Mouse (Mus musculus): ENCODE data around the gene Pigu. TPM values are rescaled to one million over a fixed set of nuclear protein-coding genes. Genes with fewer than 3 reads are reported as not detected.

Pigu gene
- polyA plus RNA-seq, 1 experiment, result 26.2 TPM

GRCm38 (mm10) chr2:155386534-155386899, 29.3 kb upstream of the Pigu start:
- TF ChIP-seq CTCF (IDR thresholded peaks at IDR 0.05; ENCODE audit: extremely low read depth, insufficient read length, insufficient replicate concordance, low read depth, low read length) (no peak), POLR2A (IDR thresholded peaks at IDR 0.05; ENCODE audit: low read depth, low read length) (no peak)
- Histone ChIP-seq H3K36me3 (ENCODE audit: control insufficient read depth, insufficient read depth, low read length) (peaks cover 36% of the 10 kb centered on the region), H3K27ac (ENCODE audit: insufficient read depth, low read depth, low read length) (no peak overlapping the region), H3K4me3 (ENCODE audit: low read depth, low read length) (no peak overlapping the region), H3K27me3 (ENCODE audit: control insufficient read depth, insufficient read depth, low read length) (no peaks in the 10 kb centered on the region), H3K4me1 (ENCODE audit: control insufficient read depth, insufficient read depth, insufficient read length, low read length) (peaks cover 4% of the 10 kb centered on the region; the same call in 1 of the 2 replicates)
- WGBS, result 32% methylated on average over 27 of the region's 27 CpGs

GRCm38 (mm10) chr2:155385731-155386533, 28.7 kb upstream of the Pigu start:
- H3K4me3 ChIP-seq (ENCODE audit: low read depth, low read length), result no peak overlapping the region
- H3K27ac ChIP-seq (ENCODE audit: insufficient read depth, low read depth, low read length), result no peak overlapping the region
- 63% methylated on average over 18 of the region's 18 CpGs for WGBS
- TF ChIP-seq POLR2A (IDR thresholded peaks at IDR 0.05; ENCODE audit: low read depth, low read length), result no peak
- TF ChIP-seq CTCF (IDR thresholded peaks at IDR 0.05; ENCODE audit: extremely low read depth, insufficient read length, insufficient replicate concordance, low read depth, low read length), result no peak
- H3K36me3 ChIP-seq (ENCODE audit: control insufficient read depth, insufficient read depth, low read length), result peaks cover 31% of the 10 kb centered on the region
- peaks cover 4% of the 10 kb centered on the region; the same call in 1 of the 2 replicates for H3K4me1 ChIP-seq (ENCODE audit: control insufficient read depth, insufficient read depth, insufficient read length, low read length)
- no peaks in the 10 kb centered on the region for H3K27me3 ChIP-seq (ENCODE audit: control insufficient read depth, insufficient read depth, low read length)

- peaks cover 4% of the 10 kb centered on the region; the same call in 1 of the 2 replicates for H3K4me1 ChIP-seq (ENCODE audit: control insufficient read depth, insufficient read depth, insufficient read length, low read length)
- H3K27ac ChIP-seq (ENCODE audit: insufficient read depth, low read depth, low read length), result no peak overlapping the region
- peaks cover 28% of the 10 kb centered on the region for H3K36me3 ChIP-seq (ENCODE audit: control insufficient read depth, insufficient read depth, low read length)
- 15% methylated on average over 7 of the region's 7 CpGs for WGBS
- H3K4me3 ChIP-seq (ENCODE audit: low read depth, low read length), result no peak overlapping the region
- H3K27me3 ChIP-seq (ENCODE audit: control insufficient read depth, insufficient read depth, low read length), result no peaks in the 10 kb centered on the region
- TF ChIP-seq CTCF (IDR thresholded peaks at IDR 0.05; ENCODE audit: extremely low read depth, insufficient read length, insufficient replicate concordance, low read depth, low read length) (peak; percentile 86), POLR2A (IDR thresholded peaks at IDR 0.05; ENCODE audit: low read depth, low read length) (no peak)
These were observed 27.9 kb upstream of the Pigu start for GRCm38 (mm10) chr2:155385090-155385489.

DNA sequence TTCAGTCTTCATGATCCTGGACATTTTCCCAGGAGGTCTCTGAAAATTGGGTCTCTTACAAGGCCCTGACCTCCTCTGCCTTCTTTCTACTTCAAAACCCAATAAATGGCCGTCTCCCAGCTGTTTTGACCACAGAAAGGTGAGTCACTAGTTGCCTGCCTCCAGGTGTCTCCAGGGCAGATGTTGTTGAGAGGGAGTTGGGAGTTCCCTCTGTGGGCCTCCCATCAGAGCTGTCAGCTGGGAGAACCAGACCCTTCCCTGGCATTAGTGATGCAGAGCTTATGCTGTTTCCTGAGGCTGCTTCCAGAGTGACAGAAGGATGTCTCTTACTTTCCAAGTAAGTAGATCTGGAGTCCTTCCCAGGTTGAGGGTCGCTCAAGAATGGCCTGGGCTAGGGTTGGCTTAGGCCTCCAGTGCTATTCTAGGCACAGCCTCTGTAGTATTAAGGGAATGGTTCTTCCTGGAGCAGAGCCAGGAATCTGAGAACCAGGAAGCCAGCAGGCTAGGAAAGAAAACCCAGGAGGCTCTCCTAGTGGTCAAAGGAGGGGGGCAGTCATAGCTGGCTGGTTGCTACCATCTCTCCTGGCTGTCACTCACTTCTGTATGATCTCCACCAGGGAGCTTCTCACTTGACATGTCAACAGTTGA, 25.7 kb upstream of the Pigu start:
- H3K27ac ChIP-seq (ENCODE audit: insufficient read depth, low read depth, low read length), result peak overlapping the region; percentile 94
- H3K27me3 ChIP-seq (ENCODE audit: control insufficient read depth, insufficient read depth, low read length), result no peaks in the 10 kb centered on the region
- peaks cover 4% of the 10 kb centered on the region; the same call in 1 of the 2 replicates for H3K4me1 ChIP-seq (ENCODE audit: control insufficient read depth, insufficient read depth, insufficient read length, low read length)
- H3K4me3 ChIP-seq (ENCODE audit: low read depth, low read length), result peak overlapping the region; percentile 28; the same call in 1 of the 2 replicates
- TF ChIP-seq CTCF (IDR thresholded peaks at IDR 0.05; ENCODE audit: extremely low read depth, insufficient read length, insufficient replicate concordance, low read depth, low read length) (no peak), POLR2A (IDR thresholded peaks at IDR 0.05; ENCODE audit: low read depth, low read length) (no peak)
- WGBS, result 29% methylated on average over 2 of the region's 2 CpGs
- H3K36me3 ChIP-seq (ENCODE audit: control insufficient read depth, insufficient read depth, low read length), result peaks cover 12% of the 10 kb centered on the region

- H3K36me3 ChIP-seq (ENCODE audit: control insufficient read depth, insufficient read depth, low read length), result peaks cover 7% of the 10 kb centered on the region
- H3K4me3 ChIP-seq (ENCODE audit: low read depth, low read length), result peak overlapping the region; percentile 76
- H3K27me3 ChIP-seq (ENCODE audit: control insufficient read depth, insufficient read depth, low read length), result no peaks in the 10 kb centered on the region
- peaks cover 4% of the 10 kb centered on the region; the same call in 1 of the 2 replicates for H3K4me1 ChIP-seq (ENCODE audit: control insufficient read depth, insufficient read depth, insufficient read length, low read length)
- H3K27ac ChIP-seq (ENCODE audit: insufficient read depth, low read depth, low read length), result peak overlapping the region; percentile 94
- WGBS, result 23% methylated on average over 6 of the region's 6 CpGs
- TF ChIP-seq CTCF (IDR thresholded peaks at IDR 0.05; ENCODE audit: extremely low read depth, insufficient read length, insufficient replicate concordance, low read depth, low read length) (no peak), POLR2A (IDR thresholded peaks at IDR 0.05; ENCODE audit: low read depth, low read length) (no peak)
These were observed 25.1 kb upstream of the Pigu start for GRCm38 (mm10) chr2:155382332-155382700.

GRCm38 (mm10) chr2:155381643-155382331, 24.6 kb upstream of the Pigu start:
- H3K27me3 ChIP-seq (ENCODE audit: control insufficient read depth, insufficient read depth, low read length), result no peaks in the 10 kb centered on the region
- peaks cover 4% of the 10 kb centered on the region; the same call in 1 of the 2 replicates for H3K4me1 ChIP-seq (ENCODE audit: control insufficient read depth, insufficient read depth, insufficient read length, low read length)
- WGBS, result under 1% methylated on average over 68 of the region's 68 CpGs
- H3K36me3 ChIP-seq (ENCODE audit: control insufficient read depth, insufficient read depth, low read length), result peaks cover 4% of the 10 kb centered on the region; the same call in 1 of the 2 replicates
- peak overlapping the region; percentile 94 for H3K27ac ChIP-seq (ENCODE audit: insufficient read depth, low read depth, low read length)
- H3K4me3 ChIP-seq (ENCODE audit: low read depth, low read length), result peak overlapping the region; percentile 76
- peak; percentile 80 for TF ChIP-seq POLR2A (IDR thresholded peaks at IDR 0.05; ENCODE audit: low read depth, low read length)
- no peak for TF ChIP-seq CTCF (IDR thresholded peaks at IDR 0.05; ENCODE audit: extremely low read depth, insufficient read length, insufficient replicate concordance, low read depth, low read length)

Data from small intestine, adult 2 months (tissue).